Mouse (Mus musculus) A20 (cell line): ENCODE results near the gene 6820408C15Rik.

Experiments used
- DNase-seq: peaks from one replicate; pipeline ENCODE4 v3.0.0-alpha.2; 2011; ENCODE audit warnings: low read depth, low spot score

Gene 6820408C15Rik

GRCm38 (mm10) chr2:152415287-152415686 lies at the start of gene 6820408C15Rik:
Gene 6820408C15Rik, plus strand, starts transcription at chr2:152415587.
- no peak for DNase-seq

- DNase-seq: no peak
These were observed 47.5 kb upstream of the 6820408C15Rik start for GRCm38 (mm10) chr2:152367917-152368316.

- DNase-seq: peak; percentile 74
These were observed 46.8 kb upstream of the 6820408C15Rik start for GRCm38 (mm10) chr2:152368532-152369140.

DNA sequence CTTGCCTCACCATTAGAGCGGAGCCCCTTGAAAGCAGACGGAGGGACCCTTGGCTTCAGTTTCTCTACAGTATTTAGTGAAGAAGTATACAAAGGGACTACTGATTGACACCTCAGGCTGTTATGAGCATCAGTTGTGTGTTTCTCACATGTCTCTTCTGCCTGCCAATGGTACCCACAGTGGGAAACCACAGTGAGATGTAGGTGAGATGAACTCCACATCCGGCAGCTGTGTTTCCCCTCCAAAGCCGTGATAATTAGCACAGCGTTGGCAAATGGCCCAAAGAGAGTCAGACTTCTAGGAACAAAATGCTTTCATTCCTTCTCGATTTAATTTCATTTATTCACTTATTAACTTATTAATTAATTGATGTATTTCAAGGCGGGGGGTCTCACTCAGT lies 43.3 kb upstream of the 6820408C15Rik start:
- DNase-seq: no peak

DNA sequence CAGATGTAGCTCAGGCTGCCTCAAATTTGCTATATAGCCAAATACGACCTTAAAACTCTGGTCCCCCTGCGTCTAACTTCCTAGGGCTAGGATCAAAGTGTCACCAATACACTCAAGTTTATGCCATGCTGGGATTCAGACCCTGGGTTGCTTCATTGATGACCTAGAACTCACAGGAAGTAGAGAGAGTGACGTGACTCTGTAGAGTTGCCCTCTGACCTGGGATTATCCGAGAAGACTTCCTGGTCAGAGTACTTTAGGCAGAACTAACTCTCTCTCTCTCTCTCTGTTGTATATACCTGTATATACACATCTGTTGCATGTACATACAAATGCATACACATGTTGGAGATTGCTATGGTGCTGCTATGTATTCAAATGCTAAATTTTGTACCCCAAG lies 42.7 kb upstream of the 6820408C15Rik start:
- no peak for DNase-seq

GRCm38 (mm10) chr2:152373547-152373946 lies 41.8 kb upstream of the 6820408C15Rik start:
- no peak for DNase-seq

DNA sequence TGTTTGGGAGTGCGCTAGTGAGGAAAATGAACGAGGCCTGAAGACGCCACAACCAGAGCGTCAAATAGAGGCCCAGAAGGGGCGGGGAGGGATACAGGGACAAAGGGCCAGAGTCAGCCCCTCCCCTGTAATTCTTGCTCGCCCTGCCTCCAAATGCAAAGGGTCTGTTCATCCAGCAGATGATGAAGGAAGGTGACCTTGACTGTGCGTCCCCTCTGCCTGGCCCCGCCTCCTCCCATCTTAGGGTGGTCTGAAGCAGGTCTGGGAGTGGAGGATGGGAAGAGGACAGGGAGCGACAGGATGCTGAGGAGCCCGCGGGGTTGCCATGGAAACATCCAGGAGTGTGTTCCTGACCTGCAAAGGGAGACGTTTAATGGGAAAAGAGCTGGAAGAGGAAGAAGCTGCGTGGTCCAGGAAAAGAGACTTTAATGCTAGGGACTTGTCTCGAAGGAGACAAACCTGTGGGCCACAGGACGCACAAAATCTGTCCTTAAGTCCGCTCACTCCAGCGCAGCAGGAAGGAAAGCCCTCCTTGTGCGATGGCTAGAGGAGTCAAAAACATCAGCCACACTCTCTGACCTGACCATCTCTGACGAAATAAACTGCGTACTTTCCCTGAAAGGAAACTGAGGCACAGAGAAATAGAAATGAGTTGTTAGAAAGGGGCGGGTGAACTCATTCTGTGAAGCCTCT lies 39.6 kb upstream of the 6820408C15Rik start:
- DNase-seq: no peak

- DNase-seq: no peak
These were observed 39.0 kb upstream of the 6820408C15Rik start, which contains the start of gene Nrsn2 for GRCm38 (mm10) chr2:152376345-152376741. Gene Nrsn2, minus strand, starts transcription at chr2:152376638.

DNA sequence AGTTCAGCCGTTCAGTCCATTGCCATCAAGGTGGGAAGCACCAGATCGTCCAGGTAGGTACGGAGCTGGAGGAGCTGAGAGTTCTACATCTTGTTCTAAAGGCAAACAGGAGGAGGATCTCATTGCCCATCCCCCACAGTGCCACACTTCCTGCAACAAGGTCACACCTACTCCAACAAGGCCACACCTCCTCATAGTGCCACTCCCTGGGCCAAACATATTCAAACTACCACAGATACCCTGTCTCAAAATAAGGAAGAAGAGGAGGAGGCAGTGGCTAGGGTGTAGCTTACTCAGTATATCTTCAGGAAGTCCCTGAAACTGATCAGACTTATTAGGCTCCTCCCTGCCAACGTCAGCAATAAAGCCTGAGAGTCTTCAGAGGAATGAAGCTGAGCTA lies 31.2 kb upstream of the 6820408C15Rik start:
- DNase-seq: no peak

DNA sequence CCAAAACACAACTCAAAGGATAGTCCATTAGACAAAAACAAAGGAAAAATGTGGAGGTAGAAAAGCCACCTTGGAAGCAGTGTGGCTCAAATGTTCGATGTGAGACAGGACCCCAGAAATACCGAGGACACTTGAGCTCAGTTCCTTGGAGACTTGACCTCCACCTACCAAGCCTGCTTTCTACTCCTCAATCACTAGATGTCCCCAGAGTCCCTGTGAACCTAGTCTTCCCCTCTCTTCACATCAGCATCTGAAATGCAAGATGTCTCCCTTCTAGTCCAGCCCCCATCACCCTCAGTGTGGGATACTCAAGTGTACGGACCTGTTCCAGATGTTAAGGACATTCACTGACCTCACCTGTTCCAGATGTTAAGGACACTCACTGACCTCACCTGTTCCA lies 22.6 kb upstream of the 6820408C15Rik start:
- peak; percentile 50 for DNase-seq

GRCm38 (mm10) chr2:152393225-152394017 lies 22.0 kb upstream of the 6820408C15Rik start:
- no peak for DNase-seq

- no peak for DNase-seq
These were observed 20.0 kb upstream of the 6820408C15Rik start for GRCm38 (mm10) chr2:152395271-152395920.

DNA sequence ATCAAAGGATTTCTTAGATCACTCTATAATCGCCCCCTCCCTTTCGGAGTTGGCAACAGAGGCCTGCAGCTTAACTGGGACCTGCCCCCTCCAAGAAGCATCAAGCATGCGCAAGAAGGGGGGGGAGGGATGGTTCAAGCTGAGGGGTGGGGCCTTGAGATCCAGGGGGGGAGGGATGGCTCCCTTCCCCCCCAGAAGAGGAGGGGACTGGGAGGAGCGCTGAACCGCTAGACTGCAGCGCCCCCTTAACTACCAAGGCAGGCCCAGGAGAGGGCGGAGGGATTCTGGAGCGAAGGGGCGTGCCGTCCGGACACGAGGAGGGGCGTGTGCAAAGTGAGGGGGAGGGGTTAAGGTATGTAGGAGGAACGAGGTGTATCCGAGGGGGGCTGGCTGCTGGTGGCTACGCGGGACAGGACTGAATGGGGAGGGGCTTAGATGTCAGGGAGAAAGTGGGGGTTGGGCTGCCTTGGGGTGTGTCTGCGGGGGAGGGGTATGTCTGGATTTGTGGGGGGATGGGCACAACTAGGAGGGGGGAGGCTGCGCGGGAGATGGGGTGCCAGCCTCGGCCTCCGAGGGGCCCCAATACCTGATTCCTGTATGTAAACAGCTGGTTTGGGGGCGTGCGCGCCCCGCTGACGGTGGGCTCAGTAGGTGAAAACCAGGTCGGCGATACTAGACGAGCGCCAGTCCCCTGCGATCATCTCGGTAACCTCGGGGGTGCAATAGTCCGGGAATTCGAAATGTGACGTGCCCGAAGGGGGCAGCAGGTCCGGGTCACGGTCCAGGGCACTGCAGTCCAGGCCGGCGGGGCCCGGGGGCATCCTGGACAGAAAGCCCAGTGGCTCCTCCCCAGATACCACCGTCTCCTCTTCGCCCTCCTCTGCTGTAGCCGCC lies 19.0 kb upstream of the 6820408C15Rik start:
- peak; percentile 84 for DNase-seq

- peak; percentile 83 for DNase-seq
These were observed 18.3 kb upstream of the 6820408C15Rik start for GRCm38 (mm10) chr2:152397004-152397589.

DNA sequence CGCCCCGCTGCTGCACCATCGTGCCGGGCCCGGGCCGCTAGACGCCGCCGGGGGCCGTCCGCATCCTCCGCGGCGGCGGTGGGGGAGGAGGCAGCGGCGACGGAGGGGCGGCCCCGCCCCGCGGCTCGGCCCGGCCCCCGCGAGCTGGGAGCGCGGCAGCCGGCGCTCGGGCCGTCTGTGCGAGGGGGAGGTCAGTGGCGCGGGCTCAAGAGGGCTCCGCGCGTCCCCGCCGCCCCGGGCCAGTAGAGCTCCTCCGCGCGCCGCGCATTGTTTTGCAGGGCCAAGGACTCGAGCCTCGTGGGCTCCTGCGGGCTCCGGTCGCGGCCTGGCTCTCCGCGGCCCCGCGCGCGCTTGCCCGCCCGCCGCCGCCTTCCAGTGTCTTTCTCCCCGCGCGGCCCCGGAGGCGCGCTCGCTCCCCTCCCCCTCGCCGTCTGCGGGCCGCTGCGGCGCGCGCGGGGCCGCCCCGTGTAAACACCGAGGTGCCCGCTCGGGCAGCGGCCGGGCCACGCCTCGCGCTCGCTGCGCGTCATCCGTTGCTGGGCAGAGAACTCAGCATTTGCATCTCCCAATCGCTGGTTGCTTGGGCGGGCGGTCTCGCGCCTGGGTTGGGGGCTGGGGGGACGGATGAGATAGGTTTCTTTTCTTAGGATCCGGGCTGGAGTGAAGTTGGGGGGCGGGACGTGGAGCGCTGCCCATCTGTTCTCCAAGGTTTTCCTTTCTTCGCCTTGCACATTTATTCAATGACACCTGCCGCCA lies 17.5 kb upstream of the 6820408C15Rik start, which contains the start of gene Sox12:
Gene Sox12, minus strand, starts transcription at position 384 of the 756 bp plus-strand sequence.
- peak; percentile 87 for DNase-seq

DNA sequence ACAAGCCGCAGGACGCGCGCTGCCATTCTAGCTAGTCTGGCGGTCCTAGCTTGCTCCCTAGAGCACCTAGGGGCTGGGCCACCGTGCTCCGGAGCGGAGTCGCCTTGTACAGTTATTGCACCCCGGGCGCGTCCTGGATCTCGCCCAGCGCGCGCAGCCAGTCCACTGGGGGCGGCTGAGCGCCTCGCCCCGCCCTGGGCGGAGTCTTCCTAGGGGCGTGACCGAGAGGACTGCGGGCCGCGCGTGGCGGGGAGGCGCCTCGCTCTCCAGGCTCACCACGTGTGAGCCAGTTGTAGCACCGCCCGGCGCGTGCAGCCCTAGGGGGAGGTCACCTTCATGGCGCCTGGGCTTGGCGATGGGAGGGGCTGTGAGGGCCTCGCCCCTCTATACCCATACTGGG lies 16.7 kb upstream of the 6820408C15Rik start:
- DNase-seq: peak; percentile 78

DNA sequence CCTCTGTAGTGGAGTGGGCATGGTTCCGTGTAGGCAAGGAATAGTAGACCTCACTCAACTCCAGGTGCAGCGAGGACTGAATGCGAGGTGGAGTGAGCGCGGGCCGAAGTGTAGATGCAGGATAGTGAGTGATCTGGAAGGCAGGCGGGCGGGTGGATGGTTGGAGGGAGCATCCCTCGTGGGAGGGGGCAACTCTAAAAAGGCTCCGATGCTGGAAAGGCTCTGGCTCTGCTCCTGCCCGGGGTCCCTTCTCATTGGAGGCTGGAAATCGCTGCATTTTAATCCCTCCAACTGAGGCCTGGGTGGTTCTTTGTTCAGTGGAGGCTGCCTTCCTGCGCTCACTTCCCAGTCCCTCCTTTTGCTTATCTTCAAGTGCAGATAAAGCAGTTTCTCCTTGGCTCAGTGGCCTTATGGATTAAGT lies 16.3 kb upstream of the 6820408C15Rik start:
- no peak for DNase-seq

- DNase-seq: peak; percentile 90
These were observed 9.3 kb upstream of the 6820408C15Rik start for GRCm38 (mm10) chr2:152406126-152406525.

DNA sequence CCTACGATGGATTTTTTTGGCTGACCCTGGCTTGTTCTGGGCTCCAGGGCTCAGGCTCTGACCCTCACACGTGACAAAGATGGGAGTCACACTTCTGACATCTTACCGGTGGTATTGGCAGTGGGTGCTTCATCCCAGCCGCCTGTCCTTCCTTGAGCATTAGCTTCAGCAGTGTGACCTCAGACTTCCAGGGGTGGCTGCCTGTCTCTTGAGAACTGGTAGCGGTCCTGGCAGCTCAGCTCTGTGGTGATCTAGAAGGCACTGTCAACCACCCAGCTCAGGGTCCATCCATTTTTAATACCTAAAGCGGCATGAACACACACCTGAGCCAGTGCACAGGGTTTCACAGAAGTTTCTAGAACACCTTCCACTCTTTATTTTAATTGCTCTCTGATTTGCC lies 5.6 kb upstream of the 6820408C15Rik start:
- no peak for DNase-seq

DNA sequence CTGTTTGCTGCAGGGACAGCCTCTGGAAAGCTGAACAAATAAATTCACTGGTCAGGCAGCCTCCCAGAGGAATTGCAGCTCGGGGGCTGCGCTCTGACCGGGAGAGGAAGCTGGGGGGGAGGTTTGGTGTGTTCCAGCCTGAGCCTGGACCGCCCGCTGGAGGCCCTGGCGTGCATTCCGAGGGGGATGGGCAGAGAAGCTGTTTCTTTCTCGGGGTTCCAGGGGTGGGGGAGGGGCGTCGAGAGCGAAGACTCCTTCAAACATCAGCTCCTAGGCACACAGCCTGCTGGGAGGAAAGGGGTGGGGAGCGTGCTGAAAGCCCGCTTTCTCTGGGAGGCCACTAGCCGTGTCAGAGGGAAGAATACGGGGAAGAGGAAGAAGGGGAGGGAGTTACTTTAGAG lies 4.4 kb upstream of the 6820408C15Rik start:
- no peak for DNase-seq
